Mouse (Mus musculus): ENCODE data around the gene Anp32a. TPM values are rescaled to one million over a fixed set of nuclear protein-coding genes. Genes with fewer than 3 reads are reported as not detected.

The Anp32a gene
- polyA plus RNA-seq, 1 experiment from 2014 or later: 184 TPM

- peaks cover 84% of the 10 kb centered on the region for H3K4me1 ChIP-seq
- peak; percentile 88 for ATAC-seq (ENCODE audit: low FRiP score, low read depth)
- 0 out of 2 replicates have a peak, but pooled peaks cover 5% of the 10 kb centered on the region for H3K27me3 ChIP-seq
- WGBS: under 1% methylated on average over 24 of the region's 24 CpGs
- peak overlapping the region; percentile 76 for H3K27ac ChIP-seq (replicated peaks)
- no peaks in the 10 kb centered on the region for H3K9me3 ChIP-seq
- H3K4me3 ChIP-seq: peak overlapping the region; percentile 28
- peak overlapping the region; percentile 49 for H3K9ac ChIP-seq (replicated peaks)
- peaks cover 9% of the 10 kb centered on the region; the same call in 1 of the 2 replicates for H3K36me3 ChIP-seq
- H3K4me2 ChIP-seq (replicated peaks): peak overlapping the region; percentile 58
Measured at GRCm38 (mm10) chr9:62363619-62364018, 22.5 kb downstream of the Anp32a start.

GRCm38 (mm10) chr9:62364216-62364615, 23.1 kb downstream of the Anp32a start:
- Histone ChIP-seq H3K9me3 (no peaks in the 10 kb centered on the region), H3K4me1 (peaks cover 90% of the 10 kb centered on the region), H3K27me3 (0 out of 2 replicates have a peak, but pooled peaks cover 5% of the 10 kb centered on the region), H3K4me2 (replicated peaks) (peak overlapping the region; percentile 58), H3K9ac (replicated peaks) (peak overlapping the region; percentile 49), H3K27ac (replicated peaks) (peak overlapping the region; percentile 76), H3K36me3 (peaks cover 4% of the 10 kb centered on the region; the same call in 1 of the 2 replicates), H3K4me3 (no peak overlapping the region)
- 7% methylated on average over 6 of the region's 6 CpGs for WGBS
- ATAC-seq (ENCODE audit: low FRiP score, low read depth): no peak

- 0 out of 2 replicates have a peak, but pooled peaks cover 5% of the 10 kb centered on the region for H3K27me3 ChIP-seq
- 35% methylated on average over 7 of the region's 7 CpGs for WGBS
- no peak for ATAC-seq (ENCODE audit: low FRiP score, low read depth)
- H3K4me1 ChIP-seq: peaks cover 96% of the 10 kb centered on the region
- no peaks in the 10 kb centered on the region for H3K9me3 ChIP-seq
- no peaks in the 10 kb centered on the region for H3K36me3 ChIP-seq
- H3K9ac ChIP-seq (replicated peaks): no peak overlapping the region
- no peak overlapping the region for H3K4me2 ChIP-seq (replicated peaks)
- H3K4me3 ChIP-seq: no peak overlapping the region
- no peak overlapping the region for H3K27ac ChIP-seq (replicated peaks)
Measured at GRCm38 (mm10) chr9:62364831-62365230, 23.7 kb downstream of the Anp32a start.

DNA sequence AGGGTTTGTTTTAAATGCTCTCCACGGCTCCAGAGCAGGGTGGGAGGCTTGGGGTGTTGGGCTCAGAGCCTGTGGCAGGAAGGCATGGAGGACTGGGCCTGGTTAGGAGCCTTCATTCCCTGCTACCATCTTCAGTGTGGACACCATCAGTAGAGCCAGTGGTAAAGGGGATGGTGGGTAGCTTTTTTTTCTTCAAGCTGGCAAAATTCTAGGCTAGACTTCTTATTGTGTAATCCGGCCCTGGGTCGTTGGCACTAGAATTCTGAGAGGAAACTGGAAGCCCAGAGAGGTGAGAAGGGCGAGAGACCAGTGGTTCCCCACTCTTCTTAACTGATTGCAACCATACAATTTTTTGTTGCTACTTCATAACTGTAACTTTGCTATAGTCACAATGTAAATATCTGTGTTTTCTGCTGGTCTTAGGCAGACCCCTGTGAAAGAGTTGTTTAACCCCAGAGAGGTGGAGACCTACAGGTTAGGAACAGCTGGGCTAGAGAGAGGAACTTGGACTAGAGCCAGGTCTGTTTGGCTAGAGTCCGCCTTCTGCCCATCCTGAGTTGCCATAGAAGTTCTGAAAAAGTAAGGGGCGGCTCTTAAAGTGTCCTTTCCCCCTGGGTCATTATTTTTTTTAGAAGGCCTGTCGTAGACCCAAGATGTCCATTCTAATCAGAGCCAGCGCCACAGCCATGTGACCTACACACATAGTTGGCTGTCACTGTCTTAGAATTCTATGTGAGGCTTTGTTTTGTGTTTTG, 24.4 kb downstream of the Anp32a start:
- no peak for ATAC-seq (ENCODE audit: low FRiP score, low read depth)
- Histone ChIP-seq H3K9me3 (no peaks in the 10 kb centered on the region), H3K9ac (replicated peaks) (no peak overlapping the region), H3K27me3 (0 out of 2 replicates have a peak, but pooled peaks cover 5% of the 10 kb centered on the region), H3K4me1 (peaks cover 96% of the 10 kb centered on the region), H3K4me2 (replicated peaks) (no peak overlapping the region), H3K27ac (replicated peaks) (peak overlapping the region; percentile 49; the same call in 1 of the 2 replicates), H3K36me3 (no peaks in the 10 kb centered on the region), H3K4me3 (no peak overlapping the region)
- 70% methylated on average over 8 of the region's 8 CpGs for WGBS

GRCm38 (mm10) chr9:62366478-62367458, 25.7 kb downstream of the Anp32a start:
- Histone ChIP-seq H3K4me2 (replicated peaks) (peak overlapping the region; percentile 19; the same call in 1 of the 2 replicates), H3K9ac (replicated peaks) (no peak overlapping the region), H3K9me3 (no peaks in the 10 kb centered on the region), H3K27ac (replicated peaks) (peak overlapping the region; percentile 49), H3K4me3 (no peak overlapping the region), H3K4me1 (peaks cover 90% of the 10 kb centered on the region), H3K27me3 (0 out of 2 replicates have a peak, but pooled peaks cover 5% of the 10 kb centered on the region), H3K36me3 (no peaks in the 10 kb centered on the region)
- peak; percentile 31; the same call in 1 of the 2 replicates for ATAC-seq (ENCODE audit: low FRiP score, low read depth)
- WGBS: 53% methylated on average over 23 of the region's 23 CpGs

GRCm38 (mm10) chr9:62367510-62368071, 26.5 kb downstream of the Anp32a start:
- no peak overlapping the region for H3K4me2 ChIP-seq (replicated peaks)
- ATAC-seq (ENCODE audit: low FRiP score, low read depth): no peak
- 55% methylated on average over 10 of the region's 10 CpGs for WGBS

DNA sequence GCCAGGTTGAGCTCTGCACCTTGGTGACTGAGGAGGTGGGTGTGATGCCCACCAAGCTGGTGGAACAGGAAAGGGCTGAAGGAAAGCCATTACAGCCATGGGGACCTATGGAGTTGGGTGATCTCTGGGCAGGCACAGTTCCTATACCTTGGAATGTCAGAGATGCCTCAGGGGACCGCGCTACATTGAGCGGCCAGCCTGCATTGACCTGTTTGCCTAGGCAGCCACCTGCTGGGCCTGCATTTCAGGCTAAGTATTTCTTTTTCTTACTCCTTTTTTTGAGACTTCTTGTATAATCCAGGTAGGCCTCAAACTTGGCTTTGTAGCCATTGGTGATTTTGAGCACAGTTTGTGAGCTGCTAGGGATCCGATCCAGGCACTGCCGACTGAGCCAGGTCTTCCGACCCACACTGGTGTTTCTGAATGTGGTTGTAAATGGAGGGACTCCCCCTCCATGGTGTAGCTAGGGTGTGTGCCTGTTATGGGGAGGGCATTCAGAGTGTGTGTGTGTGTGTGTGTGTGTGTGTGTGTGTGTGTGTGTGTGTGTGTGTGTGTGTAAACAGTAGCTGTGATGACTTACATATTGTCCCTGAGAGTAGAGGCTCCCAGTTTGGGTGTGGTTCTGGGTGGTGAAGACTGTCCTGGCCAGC, 27.3 kb downstream of the Anp32a start:
- Histone ChIP-seq H3K27me3 (no peaks in the 10 kb centered on the region), H3K4me1 (peaks cover 77% of the 10 kb centered on the region), H3K36me3 (peaks cover 12% of the 10 kb centered on the region), H3K4me3 (no peak overlapping the region), H3K4me2 (replicated peaks) (no peak overlapping the region), H3K9ac (replicated peaks) (no peak overlapping the region), H3K9me3 (no peaks in the 10 kb centered on the region), H3K27ac (replicated peaks) (no peak overlapping the region)
- 89% methylated on average over 6 of the region's 6 CpGs for WGBS
- ATAC-seq (ENCODE audit: low FRiP score, low read depth): no peak

More at GRCm38 (mm10) chr9:62367510-62368071, 26.5 kb downstream of the Anp32a start:
- H3K9me3 ChIP-seq: no peaks in the 10 kb centered on the region
- H3K9ac ChIP-seq (replicated peaks): no peak overlapping the region
- H3K27ac ChIP-seq (replicated peaks): peak overlapping the region; percentile 30; the same call in 1 of the 2 replicates
- peaks cover 82% of the 10 kb centered on the region for H3K4me1 ChIP-seq
- H3K27me3 ChIP-seq: 0 out of 2 replicates have a peak, but pooled peaks cover 3% of the 10 kb centered on the region
- H3K36me3 ChIP-seq: peaks cover 4% of the 10 kb centered on the region; the same call in 1 of the 2 replicates
- H3K4me3 ChIP-seq: no peak overlapping the region

DNA sequence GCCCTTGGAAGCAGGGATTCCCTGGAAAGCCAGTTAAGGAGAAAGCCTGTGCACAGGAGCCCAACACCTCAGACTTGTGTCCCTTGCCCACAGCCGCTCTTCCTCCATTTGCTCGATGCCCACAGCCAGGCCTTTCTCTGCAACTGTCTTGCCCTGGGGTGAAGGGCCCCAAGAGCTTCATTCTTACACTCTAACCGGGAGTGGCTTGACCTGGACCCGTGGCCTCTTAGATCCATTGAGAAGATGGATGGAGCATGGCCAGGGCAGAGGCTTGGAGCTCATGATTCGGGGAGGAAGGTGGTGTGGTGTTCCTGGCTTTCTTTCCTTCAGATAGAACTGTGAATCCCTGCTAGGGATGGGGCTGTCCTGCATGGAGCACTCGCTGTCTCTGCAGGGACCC, 28.1 kb downstream of the Anp32a start:
- H3K27me3 ChIP-seq: no peaks in the 10 kb centered on the region
- H3K36me3 ChIP-seq: peaks cover 20% of the 10 kb centered on the region
- H3K4me2 ChIP-seq (replicated peaks): no peak overlapping the region
- WGBS: 81% methylated on average over 6 of the region's 6 CpGs
- H3K4me1 ChIP-seq: peaks cover 71% of the 10 kb centered on the region
- no peak overlapping the region for H3K9ac ChIP-seq (replicated peaks)
- H3K4me3 ChIP-seq: no peak overlapping the region
- H3K27ac ChIP-seq (replicated peaks): no peak overlapping the region
- no peaks in the 10 kb centered on the region for H3K9me3 ChIP-seq
- ATAC-seq (ENCODE audit: low FRiP score, low read depth): no peak

GRCm38 (mm10) chr9:62370186-62370585, 29.1 kb downstream of the Anp32a start:
- Histone ChIP-seq H3K36me3 (peaks cover 29% of the 10 kb centered on the region), H3K27me3 (no peaks in the 10 kb centered on the region), H3K4me3 (no peak overlapping the region), H3K27ac (replicated peaks) (no peak overlapping the region), H3K4me2 (replicated peaks) (no peak overlapping the region), H3K9ac (replicated peaks) (no peak overlapping the region), H3K9me3 (no peaks in the 10 kb centered on the region), H3K4me1 (peaks cover 61% of the 10 kb centered on the region)
- no peak for ATAC-seq (ENCODE audit: low FRiP score, low read depth)
- WGBS: 74% methylated on average over 9 of the region's 9 CpGs

DNA sequence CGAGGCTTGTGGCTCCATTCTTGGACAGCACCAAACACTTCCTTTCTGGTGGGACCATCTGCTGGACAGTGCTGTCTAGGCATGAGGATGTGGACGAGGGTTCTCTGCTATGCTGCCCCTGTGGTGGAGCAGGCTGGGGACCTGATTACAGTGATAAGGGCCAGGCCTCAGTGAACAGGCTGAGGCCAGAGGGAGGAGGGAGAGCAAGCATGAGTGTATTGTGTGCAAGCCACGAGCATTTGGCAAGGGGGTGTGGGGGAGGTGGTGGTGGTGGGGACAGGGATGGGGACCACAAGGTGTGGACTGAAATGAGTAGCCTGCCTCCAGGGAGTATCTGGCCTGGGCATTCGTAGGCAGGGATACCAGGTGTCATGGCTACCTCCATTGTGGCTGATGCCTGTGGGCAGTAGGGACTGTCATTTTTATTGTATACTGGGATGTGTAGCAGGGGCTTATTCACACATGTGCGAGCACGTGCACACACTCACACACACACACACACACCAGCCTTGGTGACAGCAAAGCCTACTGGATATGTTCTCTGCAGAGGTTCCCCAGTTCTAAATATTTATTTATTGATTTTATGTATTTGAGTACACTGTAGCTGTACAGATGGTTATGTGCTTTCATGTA, 29.7 kb downstream of the Anp32a start:
- Histone ChIP-seq H3K9ac (replicated peaks) (no peak overlapping the region), H3K27me3 (no peaks in the 10 kb centered on the region), H3K4me3 (no peak overlapping the region), H3K9me3 (no peaks in the 10 kb centered on the region), H3K4me2 (replicated peaks) (no peak overlapping the region), H3K27ac (replicated peaks) (no peak overlapping the region), H3K4me1 (peaks cover 55% of the 10 kb centered on the region), H3K36me3 (peaks cover 34% of the 10 kb centered on the region)
- WGBS: 79% methylated on average over 6 of the region's 6 CpGs
- ATAC-seq (ENCODE audit: low FRiP score, low read depth): no peak
